Comparison of ENCODE assay signal across 7 mouse cellular contexts in genomic region chr5:149245965-149246470, GRCm38 (mm10). TPM values are rescaled to one million over a fixed set of nuclear protein-coding genes. Genes with fewer than 3 reads are reported as not detected.
DNase-seq lines count a peak whose midpoint lies in the region; ATAC-seq and TF ChIP-seq lines count a peak whose summit lies in the region.

No protein-coding gene starts in this region.

- H3K9ac ChIP-seq in heart, adult 2 months (ENCODE audit: low read depth, low read length) = peak overlapping the region; percentile 53
- H3K9ac ChIP-seq in lung, embryonic 16.5 days (ENCODE audit: low read length) = peak overlapping the region; percentile 50
- 0 out of 2 replicates have a peak overlapping the region, but pooled peaks have one; percentile 24 for H3K9ac ChIP-seq in neural tube, embryonic 15.5 days (replicated peaks)

- H3K9me3 ChIP-seq in lung, embryonic 16.5 days (ENCODE audit: control insufficient read depth, low read length) = 0 out of 2 replicates have a peak, but pooled peaks cover 4% of the 10 kb centered on the region
- peaks cover 3% of the 10 kb centered on the region; the same call in 1 of the 2 replicates for H3K9me3 ChIP-seq in neural tube, embryonic 15.5 days (replicated peaks)

- peak overlapping the region; percentile 7 for H3K4me3 ChIP-seq in heart, adult 2 months
- H3K4me3 ChIP-seq in kidney, adult 2 months (ENCODE audit: insufficient read depth, low read depth, low read length) = peak overlapping the region; percentile 46; the same call in 1 of the 2 replicates
- H3K4me3 ChIP-seq in lung, embryonic 16.5 days (ENCODE audit: low read length) = peak overlapping the region; percentile 33
- no peak overlapping the region for H3K4me3 ChIP-seq in neural tube, embryonic 15.5 days (replicated peaks)

- H3K79me2 ChIP-seq in heart, adult 2 months (replicated peaks; ENCODE audit: control insufficient read depth, insufficient read depth, low read length) = no peaks in the 10 kb centered on the region

- TF ChIP-seq EP300 in heart, adult 2 months (IDR thresholded peaks at IDR 0.05; ENCODE audit: insufficient read depth, low read depth, low read length) = 0 out of 2 replicates have a peak, but pooled peaks have one; percentile 17

- no peaks in the 10 kb centered on the region for H3K27me3 ChIP-seq in heart, adult 2 months (ENCODE audit: control insufficient read depth, insufficient read depth, low read length)
- no peaks in the 10 kb centered on the region for H3K27me3 ChIP-seq in kidney, adult 2 months (replicated peaks; ENCODE audit: control insufficient read depth, insufficient read depth, low read length)
- H3K27me3 ChIP-seq in lung, embryonic 16.5 days (ENCODE audit: control insufficient read depth, insufficient read depth, low read depth, low read length) = no peaks in the 10 kb centered on the region
- no peaks in the 10 kb centered on the region for H3K27me3 ChIP-seq in neural tube, embryonic 15.5 days (replicated peaks)

- peak; percentile 84 for ATAC-seq in lung, embryonic 16.5 days (ENCODE audit: low read depth)
- ATAC-seq in neural tube, embryonic 15.5 days (ENCODE audit: low FRiP score) = no peak; the same call in 1 of the 2 replicates

- peak; percentile 100 for DNase-seq in MEL-GATA-1-ER (ENCODE audit: extremely low read depth, low read depth)
- DNase-seq in c-Kit-negative CD71-positive TER-119-positive erythroid progenitor cells, embryonic 14.5 days (ENCODE audit: low read depth, low spot score) = peak; percentile 39
- DNase-seq in heart, adult 2 months = peak; percentile 59 to 79
- peak; percentile 50 for DNase-seq in kidney, adult 2 months
- DNase-seq in right cerebral cortex, adult 2 months (ENCODE audit: low spot score in 2 of 2) = no peak

- intact Hi-C loops in heart, adult 2 months (cut with DNase I) = no loop called here

- peak; percentile 38; the same call in 1 of the 2 replicates for TF ChIP-seq POLR2A in heart, adult 2 months (IDR thresholded peaks at IDR 0.05; ENCODE audit: insufficient read depth, low read depth, low read length)
- no peak for TF ChIP-seq POLR2A in kidney, adult 2 months (IDR thresholded peaks at IDR 0.05; ENCODE audit: low read depth, low read length)

- peak overlapping the region; percentile 57 for H3K27ac ChIP-seq in heart, adult 2 months
- no peak overlapping the region for H3K27ac ChIP-seq in kidney, adult 2 months (ENCODE audit: insufficient read depth, low read depth, low read length)
- peak overlapping the region; percentile 33; the same call in 1 of the 2 replicates for H3K27ac ChIP-seq in lung, embryonic 16.5 days (ENCODE audit: low read length)
- H3K27ac ChIP-seq in neural tube, embryonic 15.5 days (replicated peaks) = no peak overlapping the region

- TF ChIP-seq CTCF in heart, adult 2 months (IDR thresholded peaks at IDR 0.05) = no peak
- no peak for TF ChIP-seq CTCF in kidney, adult 2 months (conservative IDR thresholded peaks at IDR 0.05; ENCODE audit: insufficient read depth, insufficient read length, low read depth, low read length)

- H3K4me1 ChIP-seq in heart, adult 2 months (ENCODE audit: control insufficient read depth, insufficient read depth, low read length) = peaks cover 4% of the 10 kb centered on the region; the same call in 1 of the 2 replicates
- no peaks in the 10 kb centered on the region for H3K4me1 ChIP-seq in kidney, adult 2 months (ENCODE audit: control insufficient read depth, insufficient read depth, low read length)
- H3K4me1 ChIP-seq in lung, embryonic 16.5 days (replicated peaks; ENCODE audit: control insufficient read depth, insufficient read depth, low read length) = peaks cover 15% of the 10 kb centered on the region
- H3K4me1 ChIP-seq in neural tube, embryonic 15.5 days = peaks cover 8% of the 10 kb centered on the region

- 10% methylated on average over 16 of the region's 16 CpGs for WGBS in heart, adult 2 months
- WGBS in kidney, adult 2 months = 21% methylated on average over 16 of the region's 16 CpGs
- 5% methylated on average over 16 of the region's 16 CpGs for WGBS in lung, embryonic 16.5 days
- WGBS in neural tube, embryonic 15.5 days = 21% methylated on average over 16 of the region's 16 CpGs

- peak overlapping the region; percentile 60 for H3K4me2 ChIP-seq in lung, embryonic 16.5 days (ENCODE audit: low read depth, low read length)
- peak overlapping the region; percentile 44 for H3K4me2 ChIP-seq in neural tube, embryonic 15.5 days

- no peaks in the 10 kb centered on the region for H3K36me3 ChIP-seq in heart, adult 2 months (ENCODE audit: control insufficient read depth, insufficient read depth, low read length)
- no peaks in the 10 kb centered on the region for H3K36me3 ChIP-seq in kidney, adult 2 months (ENCODE audit: control insufficient read depth, insufficient read depth, low read length)
- H3K36me3 ChIP-seq in lung, embryonic 16.5 days (ENCODE audit: control insufficient read depth, insufficient read depth, low read length) = no peaks in the 10 kb centered on the region
- no peaks in the 10 kb centered on the region for H3K36me3 ChIP-seq in neural tube, embryonic 15.5 days

RNA-seq across cellular contexts. Expression of gene Alox5ap, which starts 18.5 kb away (rescaled TPM):
- total RNA-seq in heart, adult 2 months (2021) = 10 to 100 TPM; 19.9 to 21.1 TPM
- 25.5 and 26.5 TPM in 2 replicates for polyA plus RNA-seq in heart, adult 2 months (2012; rRNA removed)
- polyA plus RNA-seq in kidney, adult 2 months (2012; rRNA removed) = 12.7 and 15.8 TPM in 2 replicates
- polyA plus RNA-seq in lung, embryonic 16.5 days (2015; fragmentation: Nextera tagmentation; extraction: Ambion mirVana) = 22.0 and 22.9 TPM in 2 replicates
- polyA plus RNA-seq in neural tube, embryonic 15.5 days (2015; fragmentation: Nextera tagmentation; extraction: Ambion mirVana) = 12.0 and 17.4 TPM in 2 replicates

Comparison
In these comparisons a context has a peak if more than half of its experiments do, and no peak if none do; other contexts are left out.
1. DNase-seq: peak in MEL-GATA-1-ER (single experiment), c-Kit-negative CD71-positive TER-119-positive erythroid progenitor cells, embryonic 14.5 days (single experiment), heart, adult 2 months (2 of 2) and kidney, adult 2 months (single experiment); none in right cerebral cortex, adult 2 months (0 of 2).
2. H3K27ac ChIP-seq: peak in heart, adult 2 months (single experiment) and lung, embryonic 16.5 days (single experiment); none in kidney, adult 2 months (single experiment) and neural tube, embryonic 15.5 days (single experiment).
3. Peak in every context shown above with its lines, with median percentiles within 50 percentile points of each other: H3K9ac ChIP-seq.